Mouse (Mus musculus) liver, embryonic 11.5 days (tissue): ENCODE measurements around the gene Fhad1. TPM values are rescaled to one million over a fixed set of nuclear protein-coding genes. Genes with fewer than 3 reads are reported as not detected.

Experiments
- ATAC-seq: fragments of 200-750 bp; cut with Nextera tagmentation; replicated peaks from 2 replicates; pipeline ENCODE4 v1.8.0; 2017; ENCODE audit warnings: moderate number of reproducible peaks, mild to moderate bottlenecking, moderate TSS enrichment, moderate library complexity; ENCODE audit not compliant: low FRiP score
- DNase-seq: peaks from one replicate; pipeline ENCODE4 v3.0.0-alpha.2; 2017; ENCODE audit warnings: low spot score
- H3K27ac ChIP-seq: fragments of 300-500 bp; sonication (generic); 2 replicates; pipeline ENCODE4 v1.5.1; 2014; ENCODE audit warnings: mild to moderate bottlenecking, low read depth, low read length, control low read depth
- H3K27me3 ChIP-seq: fragments of 300-500 bp; sonication (generic); replicated peaks from 2 replicates; pipeline ENCODE4 v1.6.1; 2014; ENCODE audit warnings: low read length, mixed read lengths; ENCODE audit not compliant: control insufficient read depth, insufficient read depth
- H3K36me3 ChIP-seq: fragments of 300-500 bp; sonication (generic); 2 replicates; pipeline ENCODE4 v1.6.1; 2014; ENCODE audit warnings: mild to moderate bottlenecking, low read length, moderate library complexity, mixed read lengths; ENCODE audit not compliant: control insufficient read depth, insufficient read depth
- H3K4me1 ChIP-seq: fragments of 300-500 bp; sonication (generic); replicated peaks from 2 replicates; pipeline ENCODE4 v1.6.1; 2014; ENCODE audit warnings: low read length, mixed read lengths; ENCODE audit not compliant: control insufficient read depth, insufficient read depth
- H3K4me2 ChIP-seq: fragments of 300-500 bp; sonication (generic); 2 replicates; pipeline ENCODE4 v1.6.1; 2014; ENCODE audit warnings: mild to moderate bottlenecking, control low read depth, moderate library complexity
- H3K4me3 ChIP-seq: fragments of 300-500 bp; sonication (generic); 2 replicates; pipeline ENCODE4 v1.5.1; 2014; ENCODE audit warnings: low read depth, low read length, control low read depth
- H3K9ac ChIP-seq: fragments of 300-500 bp; sonication (generic); 2 replicates; pipeline ENCODE4 v1.6.1; 2014; ENCODE audit warnings: low read depth, low read length, control low read depth
- H3K9me3 ChIP-seq: fragments of 300-500 bp; sonication (generic); 2 replicates; pipeline ENCODE4 v1.6.1; 2016; ENCODE audit warnings: low read length, inconsistent platforms, mixed read lengths; ENCODE audit not compliant: control insufficient read depth
- WGBS: fragments of 180-500 bp; shearing (Covaris S2); extraction: QIAGEN DNeasy Blood & Tissue Kit; methylation state at CpG from one replicate; pipeline ENCODE4 v1.1.7; 2014; 5-methylcytosine and 5-hydroxymethylcytosine counted together
- polyA plus RNA-seq: library from polyadenylated mRNA; unstranded; fragments of >200 nt; fragmentation: Nextera tagmentation; extraction: Ambion mirVana; gene quantifications from 2 replicates; pipeline ENCODE4 v1.2.1, GENCODE M21; 2014

The Fhad1 gene
- polyA plus RNA-seq, 1 experiment from 2014 or later, result 1.8 TPM

DNA sequence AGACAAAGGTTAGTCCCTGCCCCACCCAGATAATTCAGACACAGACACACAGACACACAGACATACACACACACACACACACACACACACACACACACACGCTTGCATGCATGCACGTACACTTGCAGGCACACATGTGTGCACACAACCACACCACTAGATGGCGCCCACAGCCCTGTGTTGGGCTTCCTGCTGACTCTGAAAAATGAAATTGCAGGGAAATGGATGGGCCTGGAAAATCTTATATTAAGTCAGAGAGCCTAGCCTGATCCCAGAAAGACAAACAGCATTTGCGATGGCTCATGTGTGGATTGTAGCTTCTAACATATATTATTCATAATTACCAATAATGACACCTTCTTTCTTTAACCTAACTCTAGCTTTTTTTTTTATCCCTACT, 38.7 kb downstream of the Fhad1 start:
- H3K4me1 ChIP-seq, result no peaks in the 10 kb centered on the region
- H3K4me2 ChIP-seq, result no peak overlapping the region
- no peaks in the 10 kb centered on the region for H3K9me3 ChIP-seq
- 36% methylated on average over 4 of the region's 4 CpGs for WGBS
- H3K27ac ChIP-seq, result no peak overlapping the region
- H3K9ac ChIP-seq, result no peak overlapping the region
- DNase-seq (no peak), ATAC-seq (no peak)
- H3K27me3 ChIP-seq, result no peaks in the 10 kb centered on the region
- H3K4me3 ChIP-seq, result no peak overlapping the region
- H3K36me3 ChIP-seq, result no peaks in the 10 kb centered on the region

DNA sequence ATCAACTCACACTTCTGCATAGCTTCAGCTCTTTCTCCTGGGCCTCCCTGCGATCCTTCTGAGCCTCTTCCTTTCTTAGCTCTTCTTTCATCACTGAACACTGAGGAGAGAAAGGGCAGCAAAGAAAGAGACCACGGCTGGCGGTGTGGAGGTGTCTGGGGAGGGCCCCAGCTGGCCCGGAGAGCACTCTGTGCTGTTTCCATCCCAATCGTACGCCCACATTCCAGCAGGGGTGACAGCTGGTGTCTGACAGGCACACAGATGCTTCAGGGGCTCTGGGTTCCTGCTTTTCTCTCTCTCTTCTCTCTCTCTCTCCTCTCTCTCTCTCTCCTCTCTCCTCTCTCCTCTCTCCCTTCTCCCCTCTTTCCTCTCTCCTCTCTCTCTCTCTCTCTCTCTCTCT, 50.3 kb downstream of the Fhad1 start:
- DNase-seq, result no peak
- WGBS, result 41% methylated on average over 6 of the region's 6 CpGs
- no peak overlapping the region for H3K9ac ChIP-seq

DNA sequence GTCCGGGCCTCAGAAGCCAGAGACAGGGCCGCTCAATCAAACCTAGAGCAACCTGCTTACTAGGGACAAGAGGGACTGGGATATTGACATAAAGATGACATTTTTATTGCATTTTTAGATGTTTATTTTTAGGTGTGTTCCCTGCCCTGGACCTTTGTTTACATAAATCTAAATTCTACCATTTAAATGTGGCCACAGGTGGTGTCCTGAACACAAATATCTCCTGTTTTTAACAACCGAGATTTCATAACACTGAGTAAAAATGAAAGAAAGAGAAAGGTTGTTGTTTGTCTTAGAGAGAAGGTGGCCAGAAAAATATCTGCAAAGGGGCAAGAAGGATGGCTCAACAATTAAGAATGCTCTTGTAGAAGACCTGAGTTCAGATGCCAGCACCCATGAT, 51.0 kb downstream of the Fhad1 start:
- H3K27me3 ChIP-seq, result no peaks in the 10 kb centered on the region
- WGBS, result 73% methylated on average over 3 of the region's 3 CpGs
- no peak overlapping the region for H3K9ac ChIP-seq
- no peak for ATAC-seq
- H3K36me3 ChIP-seq, result no peaks in the 10 kb centered on the region
- no peak overlapping the region for H3K4me2 ChIP-seq
- no peak overlapping the region for H3K27ac ChIP-seq
- no peaks in the 10 kb centered on the region; the same call in 1 of the 2 replicates for H3K9me3 ChIP-seq
- H3K4me1 ChIP-seq, result no peaks in the 10 kb centered on the region
- H3K4me3 ChIP-seq, result no peak overlapping the region
- DNase-seq, result no peak

More for the DNA sequence above, 50.3 kb downstream of the Fhad1 start:
- Histone ChIP-seq H3K4me2 (no peak overlapping the region), H3K4me3 (no peak overlapping the region), H3K27ac (no peak overlapping the region), H3K9me3 (no peaks in the 10 kb centered on the region; the same call in 1 of the 2 replicates), H3K36me3 (no peaks in the 10 kb centered on the region), H3K27me3 (no peaks in the 10 kb centered on the region), H3K4me1 (no peaks in the 10 kb centered on the region)
- no peak for ATAC-seq

DNA sequence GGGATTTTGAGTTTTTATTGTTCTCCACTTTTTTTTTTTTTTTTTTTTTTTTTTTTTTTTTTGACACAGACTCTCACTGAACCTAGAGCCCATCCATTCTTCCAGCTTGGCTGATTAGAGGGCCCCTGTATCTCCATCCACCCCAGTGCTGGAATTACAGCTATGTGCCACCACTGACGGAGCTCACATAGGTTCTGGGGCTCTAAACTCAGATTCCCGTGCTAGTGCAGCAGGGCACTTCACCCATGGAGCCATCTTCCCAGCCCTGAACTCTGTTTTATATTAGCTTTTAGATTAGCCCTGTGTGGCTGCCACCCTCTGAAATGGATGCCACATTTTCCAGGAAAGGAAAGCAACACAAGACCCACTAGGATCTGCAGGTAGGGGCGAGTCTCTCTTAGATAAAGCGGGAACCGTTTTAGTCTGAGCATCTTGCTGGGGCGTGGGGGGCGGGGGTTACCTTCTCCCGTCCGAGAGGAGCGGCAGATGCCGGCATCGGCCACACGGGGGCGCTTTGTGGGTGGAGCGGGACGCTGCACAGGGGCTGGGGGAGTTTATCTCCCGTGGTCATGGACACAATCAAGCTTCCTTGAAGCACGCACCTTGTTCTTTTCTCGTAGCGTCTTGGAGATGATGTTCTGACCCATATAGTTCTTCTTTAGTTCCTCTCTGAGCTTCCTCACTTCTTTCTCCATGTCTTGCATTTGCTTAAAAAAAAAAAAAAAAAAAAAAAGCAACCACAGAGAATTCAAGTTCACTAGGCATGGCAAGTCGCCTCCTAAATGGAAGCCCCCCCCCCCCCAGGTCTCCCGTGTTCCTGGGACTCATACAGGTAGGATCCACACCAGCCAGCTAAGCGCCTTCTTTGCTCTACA, 51.8 kb downstream of the Fhad1 start:
- no peak overlapping the region for H3K4me2 ChIP-seq
- no peaks in the 10 kb centered on the region for H3K36me3 ChIP-seq
- H3K9ac ChIP-seq, result no peak overlapping the region
- WGBS, result 10% methylated on average over 23 of the region's 23 CpGs
- no peak overlapping the region for H3K27ac ChIP-seq
- DNase-seq (peak; percentile 69), ATAC-seq (peak; percentile 49; the same call in 1 of the 2 replicates)
- no peak overlapping the region for H3K4me3 ChIP-seq
- H3K9me3 ChIP-seq, result no peaks in the 10 kb centered on the region; the same call in 1 of the 2 replicates
- no peaks in the 10 kb centered on the region for H3K27me3 ChIP-seq
- no peaks in the 10 kb centered on the region for H3K4me1 ChIP-seq

DNA sequence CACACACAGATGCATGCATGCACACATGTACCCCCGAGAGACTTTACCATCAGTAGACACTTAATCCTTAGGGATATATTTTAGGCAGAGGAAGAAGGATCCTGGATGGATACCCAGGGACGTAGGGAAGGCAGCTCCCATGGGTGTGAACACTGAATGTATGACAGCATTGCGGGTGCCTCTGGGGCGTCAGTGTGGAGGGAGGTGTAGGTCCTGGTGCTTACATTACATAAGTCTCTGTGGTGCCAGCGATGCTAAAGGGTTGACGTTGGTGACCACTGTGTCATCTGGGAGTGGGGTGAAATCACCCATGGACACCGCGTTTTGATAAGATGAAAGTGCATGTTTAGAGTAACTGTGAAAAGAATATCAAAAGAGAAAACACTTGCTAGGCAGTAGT, 54.8 kb downstream of the Fhad1 start:
- Histone ChIP-seq H3K36me3 (no peaks in the 10 kb centered on the region), H3K9me3 (no peaks in the 10 kb centered on the region; the same call in 1 of the 2 replicates), H3K27ac (no peak overlapping the region), H3K4me1 (peaks cover 3% of the 10 kb centered on the region), H3K4me2 (no peak overlapping the region), H3K4me3 (no peak overlapping the region), H3K27me3 (no peaks in the 10 kb centered on the region), H3K9ac (no peak overlapping the region)
- ATAC-seq, result no peak
- WGBS, result 83% methylated on average over 8 of the region's 8 CpGs
- no peak for DNase-seq

DNA sequence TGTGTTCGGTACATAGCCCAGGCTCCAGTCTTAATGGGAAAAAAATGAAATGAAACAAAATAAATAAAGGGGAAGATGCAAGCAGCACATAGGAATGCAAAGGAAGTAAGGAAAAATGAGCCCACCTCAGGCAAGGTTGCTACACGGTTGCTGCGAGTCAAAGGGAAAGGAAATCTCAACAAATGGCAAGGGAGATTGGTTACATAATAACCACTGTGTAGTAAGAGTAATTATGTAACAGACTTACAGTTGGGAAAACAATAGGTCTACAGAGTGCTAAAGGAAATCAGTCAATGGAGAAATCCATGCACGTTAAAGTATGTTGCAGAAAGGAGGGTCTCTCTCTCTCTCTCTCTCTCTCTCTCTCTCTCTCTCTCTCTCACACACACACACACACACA, 55.3 kb downstream of the Fhad1 start:
- DNase-seq (no peak), ATAC-seq (no peak)
- Histone ChIP-seq H3K36me3 (no peaks in the 10 kb centered on the region), H3K4me2 (no peak overlapping the region), H3K4me1 (peaks cover 3% of the 10 kb centered on the region), H3K27me3 (no peaks in the 10 kb centered on the region), H3K9me3 (no peaks in the 10 kb centered on the region; the same call in 1 of the 2 replicates), H3K4me3 (no peak overlapping the region), H3K27ac (no peak overlapping the region), H3K9ac (no peak overlapping the region)
- WGBS, result 70% methylated on average over 4 of the region's 4 CpGs

DNA sequence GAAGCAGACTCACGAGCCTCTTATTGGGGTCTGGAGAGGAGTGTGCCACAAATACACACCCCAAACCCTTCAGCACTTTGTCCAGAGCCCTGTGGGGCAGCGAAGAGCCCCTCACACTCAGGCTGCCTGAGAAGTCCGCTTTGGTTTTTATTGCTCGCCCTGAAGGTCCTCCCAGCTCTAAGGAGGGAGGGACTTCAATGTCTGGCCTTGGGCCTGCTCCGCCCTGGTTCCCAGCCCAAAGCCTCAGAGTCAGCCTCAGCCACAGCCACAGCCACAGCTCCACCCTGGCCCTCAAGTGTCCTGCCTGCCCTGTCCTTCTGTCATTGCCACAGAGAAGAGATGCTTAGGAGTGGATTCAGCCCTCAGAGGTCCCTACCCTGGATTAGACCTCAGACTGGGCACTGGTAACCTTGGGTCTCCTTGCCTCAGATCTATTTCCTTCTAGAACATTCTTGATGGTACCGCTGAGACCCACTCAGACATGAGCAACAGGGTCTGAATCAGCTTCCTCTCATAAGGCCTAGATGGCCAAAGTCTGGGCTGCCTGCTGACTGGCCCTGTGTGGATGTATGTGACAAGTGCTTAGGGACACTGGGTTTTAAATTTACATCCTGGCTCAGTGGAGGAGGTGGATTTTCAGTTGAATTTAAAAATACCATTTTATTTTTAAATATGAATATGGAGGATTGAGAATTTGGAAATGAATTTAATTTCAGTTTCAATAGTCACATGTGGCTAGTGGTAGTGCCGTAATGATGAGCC, 56.1 kb downstream of the Fhad1 start:
- Histone ChIP-seq H3K27ac (no peak overlapping the region), H3K4me2 (no peak overlapping the region), H3K9me3 (no peaks in the 10 kb centered on the region; the same call in 1 of the 2 replicates), H3K4me3 (no peak overlapping the region), H3K36me3 (no peaks in the 10 kb centered on the region), H3K9ac (no peak overlapping the region), H3K27me3 (no peaks in the 10 kb centered on the region), H3K4me1 (peaks cover 7% of the 10 kb centered on the region)
- 59% methylated on average over 7 of the region's 7 CpGs for WGBS
- ATAC-seq, result 0 out of 2 replicates have a peak, but pooled peaks have one; percentile 21
- DNase-seq, result no peak

DNA sequence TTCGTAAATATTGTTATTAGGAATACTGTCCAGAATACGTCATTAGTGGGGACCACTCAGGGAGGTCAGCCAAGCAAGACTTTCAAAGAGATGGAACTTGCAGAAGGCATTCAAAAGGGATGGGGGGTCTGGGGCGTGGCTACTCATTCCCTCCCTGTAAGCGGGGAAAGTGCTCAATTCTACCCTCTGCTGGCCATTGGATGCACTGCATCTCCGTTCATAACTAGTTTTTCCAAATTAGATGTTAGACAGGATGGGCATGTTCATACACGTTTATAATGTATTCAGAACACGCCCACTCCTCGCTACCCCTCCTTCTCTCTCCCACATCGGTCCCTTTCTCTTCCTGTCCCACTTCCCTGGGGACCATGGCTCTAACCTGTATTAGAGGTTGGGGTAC, 56.7 kb downstream of the Fhad1 start:
- Histone ChIP-seq H3K4me3 (no peak overlapping the region), H3K9me3 (no peaks in the 10 kb centered on the region; the same call in 1 of the 2 replicates), H3K9ac (no peak overlapping the region), H3K4me2 (peak overlapping the region; percentile 15; the same call in 1 of the 2 replicates), H3K36me3 (no peaks in the 10 kb centered on the region), H3K27me3 (no peaks in the 10 kb centered on the region), H3K4me1 (peaks cover 7% of the 10 kb centered on the region), H3K27ac (no peak overlapping the region)
- ATAC-seq (peak; percentile 35; the same call in 1 of the 2 replicates), DNase-seq (peak; percentile 72)
- WGBS, result 9% methylated on average over 9 of the region's 9 CpGs
